Mouse (Mus musculus): ENCODE data around the gene Dffa.
A peak's percentile ranks its signal among the peaks of the same experiment; 100 is the strongest.
"Not testable (repeated sequence)": the region's sequence is repeated elsewhere in the genome, so short reads cannot be mapped to it uniquely, and the experiment has no call there.

Dffa gene

DNA sequence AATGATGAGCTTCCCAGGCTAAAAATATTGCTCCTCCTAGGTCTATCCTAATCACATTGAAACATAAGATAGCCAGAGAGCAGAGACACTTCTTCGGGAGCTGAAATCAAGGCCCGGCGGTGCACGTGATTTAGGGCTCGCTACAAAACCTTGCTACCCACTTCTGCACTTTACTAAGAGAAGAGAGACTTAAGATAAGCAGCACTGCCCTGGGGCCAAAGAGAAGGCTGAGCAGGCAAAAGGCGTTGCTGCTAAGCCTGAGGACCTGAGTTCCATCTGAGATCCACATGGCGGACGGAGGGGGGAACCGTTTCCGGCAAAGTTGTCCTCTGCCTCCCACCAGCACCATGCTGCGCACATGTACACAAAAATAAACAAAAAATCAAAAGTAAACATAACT, 5.4 kb upstream of the Dffa start:
- DNase-seq (ENCODE audit: low read depth, low spot score) = no peak

DNA sequence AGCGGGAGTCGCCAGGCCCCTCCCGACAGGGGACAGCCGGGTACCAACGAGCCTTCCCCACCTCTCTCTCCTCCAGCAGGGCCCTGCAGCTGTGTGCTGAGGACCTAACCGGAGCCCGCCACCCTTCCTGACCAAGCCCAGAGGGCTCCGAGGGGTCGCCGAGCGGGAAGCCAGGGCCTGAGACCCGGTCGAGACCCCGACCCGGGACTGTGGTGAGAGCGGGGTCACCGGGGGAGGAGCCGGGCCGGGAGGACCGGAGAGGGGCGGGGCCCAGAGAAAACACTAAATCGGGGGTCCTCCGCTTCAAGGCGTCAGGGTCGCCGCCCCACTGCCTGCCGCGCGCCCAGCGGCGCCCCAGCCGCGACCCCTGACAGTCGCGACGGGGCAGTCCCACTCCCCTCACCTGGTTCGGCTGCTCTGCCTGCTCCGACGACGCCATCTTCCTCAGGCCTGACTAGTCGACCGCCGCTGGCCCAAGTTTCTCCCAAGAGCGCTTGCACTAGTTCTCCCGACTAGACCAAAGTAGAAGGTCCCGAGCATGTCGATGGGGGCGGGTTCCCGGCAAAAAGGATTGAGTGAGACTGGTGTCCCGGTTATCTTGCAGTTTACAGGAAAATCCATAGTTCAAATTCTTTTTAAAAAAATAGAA, 4.5 kb upstream of the Dffa start, which contains the start of gene Pex14:
TSS of gene Pex14 (minus strand) at position 508 of the 649 bp plus-strand sequence.
- DNase-seq (ENCODE audit: low read depth, low spot score) = peak; percentile 71

- DNase-seq (ENCODE audit: low read depth, low spot score) = not testable (repeated sequence)
These were observed 3.5 kb upstream of the Dffa start for GRCm38 (mm10) chr4:149100449-149100848.

GRCm38 (mm10) chr4:149101456-149101855, 2.5 kb upstream of the Dffa start:
- no peak for DNase-seq (ENCODE audit: low read depth, low spot score)

DNA sequence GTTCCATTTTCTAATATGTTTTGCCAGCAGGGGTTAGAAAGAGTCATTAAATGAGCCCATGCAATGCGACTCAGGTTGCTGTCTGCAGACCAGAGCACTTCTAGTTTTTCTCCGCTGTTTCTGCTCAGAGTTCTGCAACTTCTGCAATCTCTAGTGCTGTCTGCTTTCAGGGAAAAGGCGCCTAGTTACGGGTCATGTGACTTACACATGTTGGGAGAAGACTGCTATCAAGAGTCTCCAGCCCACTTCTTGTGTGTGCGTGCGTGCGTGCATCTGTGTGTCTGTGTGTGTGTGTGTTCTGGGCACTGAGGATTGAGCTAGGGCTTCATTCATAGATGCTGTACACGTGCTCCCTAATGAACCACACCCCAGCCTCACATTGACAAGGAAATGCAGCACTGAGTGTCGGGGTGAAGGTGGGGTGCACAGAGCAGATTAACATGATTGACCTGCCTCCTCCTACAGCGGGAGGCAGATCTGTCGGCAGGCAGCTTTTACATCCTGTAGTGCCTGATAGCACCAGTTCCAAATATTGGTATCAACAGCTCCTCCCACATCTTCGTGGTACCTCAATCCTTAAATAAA, 16.1 kb downstream of the Dffa start:
- not testable (repeated sequence) for DNase-seq (ENCODE audit: low read depth, low spot score)

DNA sequence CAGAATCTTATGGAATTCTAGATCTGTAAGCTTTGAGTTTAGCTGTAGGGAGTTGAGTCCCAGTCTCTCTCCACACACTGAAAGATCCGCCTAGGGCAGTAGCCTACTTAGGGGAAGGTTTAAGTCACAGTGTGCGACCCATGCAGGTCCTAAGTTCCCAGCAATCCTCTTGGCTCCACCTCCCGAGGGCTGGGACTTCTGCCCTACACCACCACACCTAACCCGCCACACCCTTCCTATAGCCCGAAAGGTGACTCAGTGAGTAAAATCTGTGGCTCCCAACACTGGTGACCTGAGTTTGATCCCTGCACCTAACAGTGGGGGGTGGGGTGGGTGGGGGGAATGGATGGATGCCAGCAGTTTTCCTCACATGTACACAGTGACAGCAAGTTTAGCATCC, 19.5 kb downstream of the Dffa start:
- DNase-seq (ENCODE audit: low read depth, low spot score) = no peak

DNA sequence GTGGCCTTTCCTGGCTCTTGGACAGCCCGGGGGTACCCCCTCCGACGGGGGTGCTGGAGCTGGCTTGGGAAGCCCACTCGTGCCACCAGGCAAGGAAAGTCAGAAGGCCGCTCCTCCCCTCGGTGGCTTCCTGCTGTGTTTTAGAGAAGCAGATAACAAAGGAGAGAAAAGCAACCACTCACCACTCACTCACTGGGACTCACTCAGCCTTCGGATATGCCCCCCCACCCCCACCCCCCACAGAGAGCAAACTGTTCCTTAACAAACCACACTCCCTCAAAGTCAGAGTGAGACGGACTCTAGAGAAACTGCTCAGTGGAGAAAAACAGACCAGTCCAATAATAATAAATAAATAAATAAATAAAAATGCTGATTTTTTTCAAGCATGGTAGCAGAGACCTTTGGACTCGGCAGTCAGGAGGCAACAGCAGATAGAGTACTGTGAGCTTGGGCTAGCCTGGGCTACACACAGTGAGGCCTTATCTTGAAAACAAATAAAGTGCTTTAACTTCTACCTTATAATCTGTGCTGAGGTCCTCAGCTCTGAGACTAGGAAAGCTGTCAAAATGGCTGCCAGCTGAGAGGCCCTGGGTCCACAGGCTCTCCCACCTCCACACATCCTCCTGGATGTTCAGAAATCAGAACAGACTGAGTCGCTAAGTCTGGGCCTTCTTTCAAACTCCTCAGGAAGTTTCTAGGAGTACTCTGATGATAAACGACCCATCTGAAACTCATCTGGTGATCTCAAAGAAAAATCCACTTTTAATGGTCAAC, 21.6 kb downstream of the Dffa start:
- no peak for DNase-seq (ENCODE audit: low read depth, low spot score)

GRCm38 (mm10) chr4:149126115-149126509, 22.2 kb downstream of the Dffa start:
- DNase-seq (ENCODE audit: low read depth, low spot score) = no peak

DNA sequence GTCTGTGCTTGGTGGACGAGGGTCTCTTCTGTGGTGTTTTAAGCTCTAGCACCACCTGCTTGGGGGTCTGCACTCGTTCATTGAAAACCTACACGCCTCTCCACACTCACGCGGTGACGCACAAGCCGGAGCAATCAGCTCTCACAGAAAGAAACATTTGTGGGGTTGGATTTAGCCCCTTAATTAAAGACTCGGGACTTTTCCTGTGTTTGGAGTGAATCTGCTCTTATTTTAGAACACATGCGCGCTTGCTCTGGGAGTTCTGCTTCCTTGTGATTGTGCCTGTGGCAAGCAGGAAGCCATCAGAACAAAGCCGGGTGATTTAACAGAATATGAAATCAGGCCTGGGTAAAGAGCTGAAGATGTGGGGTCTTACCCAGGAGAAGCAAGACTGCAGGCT, 22.7 kb downstream of the Dffa start, which contains the start of gene Cort:
TSS of gene Cort (minus strand) at position 101 of the 400 bp plus-strand sequence.
- no peak for DNase-seq (ENCODE audit: low read depth, low spot score)

- DNase-seq (ENCODE audit: low read depth, low spot score) = no peak
These were observed 24.5 kb downstream of the Dffa start for GRCm38 (mm10) chr4:149128467-149128866.

GRCm38 (mm10) chr4:149131021-149131752, 27.2 kb downstream of the Dffa start:
- no peak for DNase-seq (ENCODE audit: low read depth, low spot score)

- no peak for DNase-seq (ENCODE audit: low read depth, low spot score)
These were observed 28.0 kb downstream of the Dffa start for GRCm38 (mm10) chr4:149131789-149132565.

- no peak for DNase-seq (ENCODE audit: low read depth, low spot score)
These were observed 29.4 kb downstream of the Dffa start for GRCm38 (mm10) chr4:149133395-149133794.

GRCm38 (mm10) chr4:149136116-149136850, 32.3 kb downstream of the Dffa start:
- no peak for DNase-seq (ENCODE audit: low read depth, low spot score)

DNA sequence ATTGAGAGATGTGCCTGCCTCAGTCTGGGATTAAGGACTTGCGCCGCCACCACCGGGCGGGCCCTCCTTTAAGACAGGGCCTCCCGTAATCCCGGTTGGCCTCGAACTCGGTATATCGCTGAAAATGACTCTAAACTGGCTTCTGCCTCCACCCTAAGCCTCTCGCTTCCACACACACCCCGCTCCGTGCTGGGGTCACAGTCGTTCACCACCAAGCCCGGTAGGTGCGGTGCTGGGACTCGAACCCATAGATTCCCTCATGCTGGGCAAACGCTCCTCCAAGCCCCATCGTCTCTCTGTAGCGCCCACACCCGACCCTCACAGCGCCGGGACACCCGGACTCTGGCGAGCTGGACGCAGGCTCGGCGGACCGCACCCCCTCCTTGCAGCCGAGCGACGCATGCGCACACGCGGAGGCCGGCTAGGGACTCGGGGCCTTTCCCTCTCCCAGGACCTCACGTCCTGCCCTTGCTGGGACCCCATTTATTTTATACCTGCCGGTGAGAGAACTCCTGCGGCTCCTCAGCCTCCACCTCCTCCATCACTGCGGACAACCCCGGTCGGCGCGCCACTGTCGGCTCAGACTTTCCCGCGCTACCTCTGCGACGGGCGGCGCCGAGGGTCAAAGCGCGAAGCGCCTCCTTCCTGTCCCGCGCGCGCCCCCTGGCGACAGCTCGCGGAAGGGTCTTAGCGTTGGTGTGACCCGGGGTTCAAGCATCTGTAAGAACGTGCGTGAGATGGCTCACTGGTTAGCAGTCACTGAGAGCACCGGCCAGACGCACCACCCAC, 33.2 kb downstream of the Dffa start, which contains the start of gene Cenps:
TSS of gene Cenps (minus strand) at position 648 of the 789 bp plus-strand sequence.
- peak; percentile 74 for DNase-seq (ENCODE audit: low read depth, low spot score)

GRCm38 (mm10) chr4:149138515-149138914, 34.6 kb downstream of the Dffa start:
- DNase-seq (ENCODE audit: low read depth, low spot score) = no peak

DNA sequence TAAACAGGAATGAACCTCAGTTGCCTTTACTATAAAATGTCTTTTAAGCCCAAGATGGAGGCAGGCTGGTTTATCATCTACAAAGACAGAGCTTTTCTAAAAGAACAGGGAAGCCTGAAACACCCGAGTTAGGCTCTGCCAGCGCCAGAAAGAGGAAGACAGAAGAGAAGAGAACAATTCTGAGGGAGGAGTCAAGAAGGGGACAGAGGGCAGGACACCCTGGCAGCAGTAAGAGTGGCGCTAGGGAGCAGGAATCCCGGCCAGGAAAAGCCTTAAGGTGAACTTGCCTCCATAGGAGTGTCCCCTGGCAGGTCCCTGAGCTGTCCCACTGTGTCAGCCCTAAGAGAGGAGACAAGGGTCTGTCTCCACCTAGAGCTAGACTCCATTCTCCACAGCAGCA, 39.6 kb downstream of the Dffa start:
- no peak for DNase-seq (ENCODE audit: low read depth, low spot score)

- DNase-seq (ENCODE audit: low read depth, low spot score) = peak; percentile 73
These were observed 40.5 kb downstream of the Dffa start for GRCm38 (mm10) chr4:149144459-149144858.

- no peak for DNase-seq (ENCODE audit: low read depth, low spot score)
These were observed 41.2 kb downstream of the Dffa start for GRCm38 (mm10) chr4:149145151-149145550.

GRCm38 (mm10) chr4:149147528-149147927, 43.6 kb downstream of the Dffa start:
- no peak for DNase-seq (ENCODE audit: low read depth, low spot score)
